Mouse (Mus musculus) gastrocnemius, postnatal 10 days (tissue): ENCODE measurements around the gene Oip5. TPM values are rescaled to one million over a fixed set of nuclear protein-coding genes. Genes with fewer than 3 reads are reported as not detected.

ENCODE experiments used
- DNase-seq: peaks from one replicate; pipeline ENCODE4 v3.0.0; 2021; ENCODE audit warnings: mixed read lengths
- total RNA-seq, 2 experiments: library from RNA; stranded (reverse); gene quantifications; 2 replicates each; pipeline ENCODE4 v1.2.3; 2021

Gene Oip5
- total RNA-seq, 2 experiments from 2014 or later = 2.5 to 3.4 TPM

- no peak for DNase-seq
These were observed 34.0 kb downstream of the Oip5 start for GRCm38 (mm10) chr2:119584282-119584681.

- no peak for DNase-seq
These were observed 34.8 kb downstream of the Oip5 start for GRCm38 (mm10) chr2:119583439-119583838.

GRCm38 (mm10) chr2:119581571-119581970 lies 36.7 kb downstream of the Oip5 start:
- no peak for DNase-seq

GRCm38 (mm10) chr2:119572471-119572870 lies 45.8 kb downstream of the Oip5 start:
- DNase-seq = no peak

GRCm38 (mm10) chr2:119566182-119566855 lies 52.0 kb downstream of the Oip5 start:
- no peak for DNase-seq

GRCm38 (mm10) chr2:119565284-119565683 lies 53.0 kb downstream of the Oip5 start:
- DNase-seq = no peak

- no peak for DNase-seq
These were observed 56.5 kb downstream of the Oip5 start for GRCm38 (mm10) chr2:119561794-119562193.

Other genes with a start within 250 kb of the Oip5 start
- 10 to 100 TPM; 12.6 to 16.5 TPM for gene Ino80, start 140.8 kb downstream of the Oip5 start, total RNA-seq
- gene Exd1, start 70.8 kb downstream of the Oip5 start, total RNA-seq = under 1 TPM; 0.14 to 0.20 TPM
- 10 to 100 TPM; 55.8 to 57.9 TPM for gene Chp1, start 70.8 kb downstream of the Oip5 start, total RNA-seq
- 1 to 10 TPM; 6.8 to 8.4 TPM for gene Nusap1, start 171 bp downstream of the Oip5 start, total RNA-seq
- 10 to 100 TPM; 36.0 to 40.0 TPM for gene Ndufaf1, start 44.4 kb upstream of the Oip5 start, total RNA-seq
- gene Rtf1, start 56.6 kb upstream of the Oip5 start, total RNA-seq = 10 to 100 TPM; 26.7 to 29.2 TPM
- gene Itpka, start 123.9 kb upstream of the Oip5 start, total RNA-seq = under 1 TPM; 0.18 to 0.26 TPM
- not detected for gene Ltk, start 142.0 kb upstream of the Oip5 start, total RNA-seq
- 10 to 100 TPM; 14.2 to 14.5 TPM for gene Rpap1, start 169.1 kb upstream of the Oip5 start, total RNA-seq
- 1 to 10 TPM; 3.6 to 5.1 TPM for gene Tyro3, start 179.3 kb upstream of the Oip5 start, total RNA-seq